Mouse (Mus musculus): ENCODE measurements around the gene Slc15a3. TPM values are rescaled to one million over a fixed set of nuclear protein-coding genes. Genes with fewer than 3 reads are reported as not detected.

The Slc15a3 gene
- polyA plus RNA-seq, 1 experiment from 2014 or later: 0.93 TPM

DNA sequence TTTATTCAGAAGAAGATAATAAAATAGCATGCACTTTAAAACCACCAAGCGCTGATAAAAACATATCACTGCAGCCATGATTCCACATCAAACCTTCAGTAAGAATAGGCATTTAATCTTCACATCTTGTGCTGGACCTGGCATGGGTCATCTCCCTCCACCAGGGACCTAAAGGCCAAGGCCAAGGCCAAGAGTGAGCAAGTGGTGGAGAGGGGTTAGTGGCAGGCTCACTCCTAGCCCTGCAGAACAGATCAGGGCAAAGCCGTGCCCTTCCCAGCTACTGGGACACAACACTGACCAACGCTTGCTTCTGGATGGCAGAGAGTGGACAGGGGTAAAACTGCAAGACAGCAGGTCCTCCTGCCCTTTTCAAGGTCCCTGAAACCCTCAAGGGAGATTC is 31.1 kb downstream of the Slc15a3 start:
- 78% methylated on average over 3 of the region's 3 CpGs for WGBS
- Histone ChIP-seq H3K27ac (no peak overlapping the region), H3K4me1 (replicated peaks; ENCODE audit: insufficient read depth, low read length) (peaks cover 14% of the 10 kb centered on the region), H3K9ac (ENCODE audit: low read depth, low read length) (no peak overlapping the region), H3K9me3 (replicated peaks; ENCODE audit: low read length) (no peaks in the 10 kb centered on the region), H3K4me2 (ENCODE audit: low read length) (no peak overlapping the region), H3K27me3 (ENCODE audit: insufficient read depth, low read length) (no peaks in the 10 kb centered on the region), H3K4me3 (replicated peaks; ENCODE audit: low read depth, low read length) (no peak overlapping the region), H3K36me3 (ENCODE audit: insufficient read depth, low read length) (peaks cover 34% of the 10 kb centered on the region)
- DNase-seq (ENCODE audit: low spot score) (no peak), ATAC-seq (replicated peaks; ENCODE audit: low FRiP score, low read depth) (no peak)
- no peak for TF ChIP-seq CTCF (IDR thresholded peaks at IDR 0.05; ENCODE audit: low read depth)

DNA sequence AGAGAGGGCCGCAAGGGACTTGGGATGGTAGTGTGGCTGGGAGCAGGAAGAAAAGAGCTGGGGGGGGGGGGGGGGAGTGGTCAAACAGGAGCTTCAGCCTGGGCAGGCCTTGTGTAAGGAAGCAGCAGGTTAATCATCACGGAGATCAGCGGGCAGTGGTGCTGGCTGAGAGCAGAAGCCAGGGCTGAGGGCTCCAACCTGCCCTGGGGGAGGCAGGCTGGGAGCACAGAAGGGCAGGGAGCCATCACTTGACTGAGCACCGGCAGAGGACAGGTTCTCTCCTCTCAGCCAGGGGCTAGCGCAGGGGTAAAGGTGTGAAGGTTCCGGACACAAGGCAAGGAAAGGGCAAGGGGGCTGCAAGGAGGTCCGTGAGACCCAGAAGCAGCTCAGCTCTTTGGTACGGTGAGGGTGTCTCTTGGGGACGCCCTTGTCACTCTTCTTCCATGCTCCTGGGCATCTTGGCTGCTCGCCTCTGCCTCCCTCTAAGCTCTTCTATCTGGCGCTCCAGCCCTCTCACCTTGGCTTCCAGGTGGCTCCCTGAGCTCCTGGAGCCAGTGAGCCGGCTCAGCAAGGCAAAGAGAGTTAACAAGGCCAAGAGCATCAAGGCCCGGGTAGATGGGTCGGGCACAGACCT is 31.9 kb downstream of the Slc15a3 start:
- no peaks in the 10 kb centered on the region for H3K27me3 ChIP-seq (ENCODE audit: insufficient read depth, low read length)
- H3K36me3 ChIP-seq (ENCODE audit: insufficient read depth, low read length): peaks cover 30% of the 10 kb centered on the region
- no peaks in the 10 kb centered on the region for H3K9me3 ChIP-seq (replicated peaks; ENCODE audit: low read length)
- H3K4me2 ChIP-seq (ENCODE audit: low read length): no peak overlapping the region
- WGBS: 70% methylated on average over 14 of the region's 14 CpGs
- H3K4me3 ChIP-seq (replicated peaks; ENCODE audit: low read depth, low read length): no peak overlapping the region
- ATAC-seq (replicated peaks; ENCODE audit: low FRiP score, low read depth) (peak; percentile 30; the same call in 1 of the 2 replicates), DNase-seq (ENCODE audit: low spot score) (no peak)
- H3K27ac ChIP-seq: peak overlapping the region; percentile 54; the same call in 1 of the 2 replicates
- TF ChIP-seq CTCF (IDR thresholded peaks at IDR 0.05; ENCODE audit: low read depth): no peak
- no peak overlapping the region for H3K9ac ChIP-seq (ENCODE audit: low read depth, low read length)
- peaks cover 14% of the 10 kb centered on the region for H3K4me1 ChIP-seq (replicated peaks; ENCODE audit: insufficient read depth, low read length)

DNA sequence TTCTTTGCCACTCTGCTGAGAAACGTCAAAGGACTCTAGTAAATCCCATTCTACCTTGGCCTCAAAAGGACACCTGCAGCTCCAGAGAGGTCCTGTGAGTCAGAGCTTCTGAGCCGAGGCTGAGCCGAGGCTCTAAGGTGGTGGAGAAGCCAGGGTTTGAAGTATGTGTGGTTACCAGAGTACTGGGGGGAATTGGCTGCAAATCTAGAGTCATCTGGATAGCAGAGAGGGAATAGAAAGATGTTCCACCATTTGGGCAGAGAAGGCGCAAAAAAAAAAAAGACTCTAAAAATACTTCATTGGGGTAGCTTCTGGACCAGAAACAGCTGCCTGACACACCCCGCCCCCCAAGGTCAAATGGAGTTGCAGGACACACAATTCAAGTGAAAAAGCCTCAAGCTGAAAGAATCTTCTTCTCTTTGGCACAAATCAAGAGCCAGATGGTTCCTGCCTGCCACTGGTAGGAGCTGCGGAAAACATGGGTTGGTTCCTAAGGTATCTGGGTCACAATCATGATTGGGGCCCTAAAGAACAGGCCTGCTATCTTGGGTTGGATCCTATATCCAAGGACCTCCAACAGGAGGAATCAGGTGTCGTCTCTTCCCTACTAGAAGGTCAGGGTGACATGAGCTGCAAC is 38.8 kb downstream of the Slc15a3 start:
- Histone ChIP-seq H3K36me3 (ENCODE audit: insufficient read depth, low read length) (peaks cover 12% of the 10 kb centered on the region), H3K27ac (no peak overlapping the region), H3K9ac (ENCODE audit: low read depth, low read length) (no peak overlapping the region), H3K4me2 (ENCODE audit: low read length) (no peak overlapping the region), H3K9me3 (replicated peaks; ENCODE audit: low read length) (no peaks in the 10 kb centered on the region), H3K4me1 (replicated peaks; ENCODE audit: insufficient read depth, low read length) (peaks cover 20% of the 10 kb centered on the region; the same call in 1 of the 2 replicates), H3K4me3 (replicated peaks; ENCODE audit: low read depth, low read length) (no peak overlapping the region), H3K27me3 (ENCODE audit: insufficient read depth, low read length) (no peaks in the 10 kb centered on the region)
- WGBS: 81% methylated on average over 7 of the region's 7 CpGs
- no peak for DNase-seq (ENCODE audit: low spot score)
- TF ChIP-seq CTCF (IDR thresholded peaks at IDR 0.05; ENCODE audit: low read depth): no peak
- ATAC-seq (replicated peaks; ENCODE audit: low FRiP score, low read depth): no peak

DNA sequence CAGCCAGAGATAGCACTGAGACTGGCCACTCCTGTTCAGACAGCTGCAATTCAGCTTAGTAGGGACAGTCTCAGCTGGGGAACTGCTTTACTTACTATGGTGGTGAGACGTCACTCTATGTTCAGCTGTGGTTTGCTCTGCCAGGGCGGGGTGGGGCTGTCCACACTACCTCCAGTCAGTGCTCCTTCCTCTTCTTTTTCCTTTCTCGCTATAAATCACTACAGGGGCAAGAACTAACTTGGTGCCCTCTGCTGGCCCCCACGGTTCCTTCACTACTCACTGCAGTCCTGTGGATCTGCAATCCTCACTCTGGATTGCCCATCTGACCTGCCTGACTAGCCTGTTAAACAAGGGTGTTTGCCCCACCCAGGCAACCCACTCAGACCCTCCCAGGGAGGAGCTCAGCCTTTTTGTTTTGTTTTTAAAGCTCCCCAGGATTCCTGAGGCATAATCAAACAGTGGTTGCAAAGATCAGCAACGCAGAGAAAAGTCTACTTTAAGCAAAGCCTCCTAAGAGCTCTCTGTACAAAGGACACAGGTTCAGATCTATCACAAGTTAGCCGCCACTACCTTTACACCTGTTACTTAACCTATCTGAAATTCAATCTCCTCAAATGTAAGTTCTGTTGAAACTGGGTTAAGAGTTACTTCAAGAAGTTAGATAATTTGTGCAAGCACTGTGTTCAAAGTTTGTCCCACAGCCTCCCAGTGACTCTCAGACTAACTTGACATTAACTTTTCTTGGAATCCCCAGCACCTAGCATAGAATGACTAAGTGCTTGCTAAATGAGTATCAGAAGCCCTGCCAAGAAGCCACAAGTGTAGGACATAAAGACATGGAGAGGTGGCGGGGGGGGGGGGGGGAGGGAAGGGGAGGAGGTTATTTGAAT is 40.8 kb downstream of the Slc15a3 start:
- peak overlapping the region; percentile 60; the same call in 1 of the 2 replicates for H3K9ac ChIP-seq (ENCODE audit: low read depth, low read length)
- peak overlapping the region; percentile 67 for H3K4me2 ChIP-seq (ENCODE audit: low read length)
- no peaks in the 10 kb centered on the region for H3K27me3 ChIP-seq (ENCODE audit: insufficient read depth, low read length)
- 36% methylated on average over 6 of the region's 7 CpGs for WGBS
- DNase-seq (ENCODE audit: low spot score) (peak; percentile 52), ATAC-seq (replicated peaks; ENCODE audit: low FRiP score, low read depth) (no peak; the same call in 1 of the 2 replicates)
- H3K4me1 ChIP-seq (replicated peaks; ENCODE audit: insufficient read depth, low read length): peaks cover 20% of the 10 kb centered on the region; the same call in 1 of the 2 replicates
- TF ChIP-seq CTCF (IDR thresholded peaks at IDR 0.05; ENCODE audit: low read depth): peak; percentile 59
- H3K4me3 ChIP-seq (replicated peaks; ENCODE audit: low read depth, low read length): peak overlapping the region; percentile 51
- no peaks in the 10 kb centered on the region for H3K9me3 ChIP-seq (replicated peaks; ENCODE audit: low read length)
- no peak overlapping the region; the same call in 1 of the 2 replicates for H3K27ac ChIP-seq
- H3K36me3 ChIP-seq (ENCODE audit: insufficient read depth, low read length): no peaks in the 10 kb centered on the region

DNA sequence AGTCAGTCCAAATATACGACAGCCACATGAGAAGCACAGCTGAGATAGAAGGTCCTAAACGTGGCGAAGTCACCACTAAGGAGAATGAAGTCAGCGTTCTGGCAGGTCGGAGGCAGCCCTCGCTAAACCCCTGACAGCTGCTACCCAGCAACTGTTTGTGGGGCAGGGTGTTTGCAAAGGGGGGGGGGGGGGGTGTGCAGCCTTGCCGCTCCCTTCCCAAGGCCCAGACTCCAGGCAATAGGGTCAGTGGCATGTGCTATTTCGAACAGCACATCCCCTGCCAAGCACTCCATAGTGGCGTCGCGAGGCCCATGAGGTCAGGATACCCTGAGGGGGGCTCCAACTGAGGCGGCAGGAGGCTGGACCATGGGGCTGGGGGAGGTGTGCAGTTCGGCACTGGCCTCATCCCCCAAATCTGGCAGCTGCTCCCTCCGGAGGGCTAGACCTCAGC is 41.5 kb downstream of the Slc15a3 start:
- peak overlapping the region; percentile 51 for H3K4me3 ChIP-seq (replicated peaks; ENCODE audit: low read depth, low read length)
- H3K27me3 ChIP-seq (ENCODE audit: insufficient read depth, low read length): no peaks in the 10 kb centered on the region
- under 1% methylated on average over 14 of the region's 14 CpGs for WGBS
- peak; percentile 8; the same call in 1 of the 2 replicates for ATAC-seq (replicated peaks; ENCODE audit: low FRiP score, low read depth)
- H3K27ac ChIP-seq: peak overlapping the region; percentile 89
- peak overlapping the region; percentile 67 for H3K4me2 ChIP-seq (ENCODE audit: low read length)
- no peaks in the 10 kb centered on the region for H3K36me3 ChIP-seq (ENCODE audit: insufficient read depth, low read length)
- DNase-seq (ENCODE audit: low spot score): no peak
- H3K4me1 ChIP-seq (replicated peaks; ENCODE audit: insufficient read depth, low read length): peaks cover 20% of the 10 kb centered on the region; the same call in 1 of the 2 replicates
- H3K9me3 ChIP-seq (replicated peaks; ENCODE audit: low read length): no peaks in the 10 kb centered on the region
- TF ChIP-seq CTCF (IDR thresholded peaks at IDR 0.05; ENCODE audit: low read depth): no peak
- H3K9ac ChIP-seq (ENCODE audit: low read depth, low read length): peak overlapping the region; percentile 60

Data from kidney, postnatal 0 days (tissue).